Mouse (Mus musculus): Measurements from ENCODE around the gene Ube2l3. TPM values are rescaled to one million over a fixed set of nuclear protein-coding genes. Genes with fewer than 3 reads are reported as not detected.
A peak's percentile ranks its signal among the peaks of the same experiment; 100 is the strongest.

Gene Ube2l3
- polyA plus RNA-seq, 1 experiment from 2014 or later: 149 TPM

DNA sequence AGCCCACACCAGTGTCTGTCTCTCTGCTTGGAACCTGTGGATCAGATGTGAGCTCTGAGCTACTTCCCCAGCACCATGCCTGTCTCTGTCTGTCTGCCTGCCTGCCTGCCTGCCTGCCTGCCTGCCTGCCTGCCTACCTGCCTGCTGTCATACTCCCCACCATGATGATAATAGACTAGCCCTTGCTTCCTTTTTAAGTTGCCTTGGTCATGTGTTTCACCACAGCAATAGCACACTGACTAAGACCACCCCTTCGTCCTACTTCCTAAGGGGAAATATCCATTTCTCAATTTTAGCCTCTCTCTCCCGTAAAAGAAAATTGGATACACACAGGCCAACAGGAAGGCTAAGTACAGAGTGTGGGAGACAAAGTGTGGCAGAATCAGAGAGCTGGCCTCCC is 20.3 kb downstream of the Ube2l3 start:
- no peaks in the 10 kb centered on the region for H3K9me3 ChIP-seq (ENCODE audit: low read length)

DNA sequence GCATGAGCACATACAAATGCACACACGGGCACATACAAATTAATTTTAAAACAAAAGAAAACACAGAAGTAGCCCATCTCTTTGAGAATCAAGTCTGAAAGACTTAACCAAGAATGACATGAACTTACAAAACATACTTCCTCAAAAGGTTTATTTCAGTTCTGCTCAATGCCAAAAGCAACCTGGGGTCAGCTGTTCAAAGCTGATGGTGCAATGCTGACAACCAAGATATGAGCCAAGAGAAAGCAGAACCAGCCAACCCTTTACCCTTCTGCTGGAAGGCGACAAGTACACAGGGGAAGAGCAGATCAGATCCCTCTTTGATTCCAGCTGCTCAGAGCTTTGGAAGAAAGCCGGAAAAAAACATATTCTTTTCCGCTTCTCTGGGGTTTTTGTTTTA is 21.1 kb downstream of the Ube2l3 start:
- ATAC-seq (peak; percentile 78), DNase-seq (peak; percentile 54)
- Histone ChIP-seq H3K36me3 (replicated peaks; ENCODE audit: insufficient read depth, low read length) (peaks cover 9% of the 10 kb centered on the region; the same call in 1 of the 2 replicates), H3K4me3 (ENCODE audit: low read depth, low read length) (no peak overlapping the region), H3K4me2 (ENCODE audit: low read depth, low read length) (no peak overlapping the region), H3K27ac (ENCODE audit: low read depth) (peak overlapping the region; percentile 49), H3K9me3 (ENCODE audit: low read length) (no peaks in the 10 kb centered on the region), H3K9ac (replicated peaks) (no peak overlapping the region), H3K4me1 (ENCODE audit: insufficient read depth) (peaks cover 33% of the 10 kb centered on the region), H3K27me3 (ENCODE audit: insufficient read depth, low read length) (no peaks in the 10 kb centered on the region)
- WGBS (ENCODE audit: insufficient replicate concordance): 48% methylated on average over 4 of the region's 4 CpGs
- TF ChIP-seq EP300 (IDR thresholded peaks at IDR 0.05; ENCODE audit: low read depth): peak; percentile 35; the same call in 1 of the 2 replicates
- no peak for TF ChIP-seq CTCF (IDR thresholded peaks at IDR 0.05; ENCODE audit: low read depth)

More for the DNA sequence above, 20.3 kb downstream of the Ube2l3 start:
- TF ChIP-seq EP300 (IDR thresholded peaks at IDR 0.05; ENCODE audit: low read depth) (no peak), CTCF (IDR thresholded peaks at IDR 0.05; ENCODE audit: low read depth) (no peak)
- H3K4me3 ChIP-seq (ENCODE audit: low read depth, low read length): no peak overlapping the region
- no peak overlapping the region for H3K9ac ChIP-seq (replicated peaks)
- DNase-seq (no peak), ATAC-seq (no peak)
- peak overlapping the region; percentile 49 for H3K27ac ChIP-seq (ENCODE audit: low read depth)
- no peak overlapping the region for H3K4me2 ChIP-seq (ENCODE audit: low read depth, low read length)
- H3K4me1 ChIP-seq (ENCODE audit: insufficient read depth): peaks cover 29% of the 10 kb centered on the region
- no peaks in the 10 kb centered on the region for H3K27me3 ChIP-seq (ENCODE audit: insufficient read depth, low read length)
- peaks cover 11% of the 10 kb centered on the region; the same call in 1 of the 2 replicates for H3K36me3 ChIP-seq (replicated peaks; ENCODE audit: insufficient read depth, low read length)
- 67% methylated on average over 2 of the region's 2 CpGs for WGBS (ENCODE audit: insufficient replicate concordance)

- no peak overlapping the region for H3K4me3 ChIP-seq (ENCODE audit: low read depth, low read length)
- H3K9me3 ChIP-seq (ENCODE audit: low read length): no peaks in the 10 kb centered on the region
- no peak overlapping the region for H3K9ac ChIP-seq (replicated peaks)
- no peaks in the 10 kb centered on the region for H3K27me3 ChIP-seq (ENCODE audit: insufficient read depth, low read length)
- WGBS (ENCODE audit: insufficient replicate concordance): 74% methylated on average over 3 of the region's 3 CpGs
- no peak for TF ChIP-seq CTCF (IDR thresholded peaks at IDR 0.05; ENCODE audit: low read depth)
- TF ChIP-seq EP300 (IDR thresholded peaks at IDR 0.05; ENCODE audit: low read depth): no peak
- H3K4me1 ChIP-seq (ENCODE audit: insufficient read depth): peaks cover 34% of the 10 kb centered on the region
- peaks cover 19% of the 10 kb centered on the region for H3K36me3 ChIP-seq (replicated peaks; ENCODE audit: insufficient read depth, low read length)
- ATAC-seq (no peak), DNase-seq (no peak)
- no peak overlapping the region for H3K27ac ChIP-seq (ENCODE audit: low read depth)
- H3K4me2 ChIP-seq (ENCODE audit: low read depth, low read length): no peak overlapping the region
Observed at GRCm38 (mm10) chr16:17179706-17180105, 22.7 kb downstream of the Ube2l3 start.

GRCm38 (mm10) chr16:17177623-17178170 is 24.8 kb downstream of the Ube2l3 start:
- Histone ChIP-seq H3K4me2 (ENCODE audit: low read depth, low read length) (no peak overlapping the region), H3K9me3 (ENCODE audit: low read length) (no peaks in the 10 kb centered on the region), H3K9ac (replicated peaks) (no peak overlapping the region), H3K27me3 (ENCODE audit: insufficient read depth, low read length) (no peaks in the 10 kb centered on the region), H3K4me1 (ENCODE audit: insufficient read depth) (peaks cover 31% of the 10 kb centered on the region), H3K4me3 (ENCODE audit: low read depth, low read length) (no peak overlapping the region), H3K27ac (ENCODE audit: low read depth) (no peak overlapping the region), H3K36me3 (replicated peaks; ENCODE audit: insufficient read depth, low read length) (peaks cover 33% of the 10 kb centered on the region)
- DNase-seq (no peak), ATAC-seq (no peak)
- TF ChIP-seq CTCF (IDR thresholded peaks at IDR 0.05; ENCODE audit: low read depth) (no peak), EP300 (IDR thresholded peaks at IDR 0.05; ENCODE audit: low read depth) (no peak)
- WGBS (ENCODE audit: insufficient replicate concordance): 90% methylated on average over 1 of the region's 1 CpGs

- Histone ChIP-seq H3K27me3 (ENCODE audit: insufficient read depth, low read length) (no peaks in the 10 kb centered on the region), H3K27ac (ENCODE audit: low read depth) (no peak overlapping the region), H3K4me2 (ENCODE audit: low read depth, low read length) (no peak overlapping the region), H3K9me3 (ENCODE audit: low read length) (no peaks in the 10 kb centered on the region), H3K4me1 (ENCODE audit: insufficient read depth) (peaks cover 15% of the 10 kb centered on the region), H3K4me3 (ENCODE audit: low read depth, low read length) (no peak overlapping the region), H3K36me3 (replicated peaks; ENCODE audit: insufficient read depth, low read length) (peaks cover 46% of the 10 kb centered on the region), H3K9ac (replicated peaks) (no peak overlapping the region)
- TF ChIP-seq EP300 (IDR thresholded peaks at IDR 0.05; ENCODE audit: low read depth): no peak
- TF ChIP-seq CTCF (IDR thresholded peaks at IDR 0.05; ENCODE audit: low read depth): no peak
- WGBS (ENCODE audit: insufficient replicate concordance): 75% methylated on average over 2 of the region's 2 CpGs
- DNase-seq (no peak), ATAC-seq (no peak)
Observed at GRCm38 (mm10) chr16:17175765-17176164, 26.7 kb downstream of the Ube2l3 start.

- H3K27me3 ChIP-seq (ENCODE audit: insufficient read depth, low read length): no peaks in the 10 kb centered on the region
- no peak for DNase-seq
- H3K4me2 ChIP-seq (ENCODE audit: low read depth, low read length): no peak overlapping the region
- no peak for ATAC-seq
- peaks cover 40% of the 10 kb centered on the region for H3K36me3 ChIP-seq (replicated peaks; ENCODE audit: insufficient read depth, low read length)
- H3K9ac ChIP-seq (replicated peaks): no peak overlapping the region
- TF ChIP-seq CTCF (IDR thresholded peaks at IDR 0.05; ENCODE audit: low read depth) (no peak), EP300 (IDR thresholded peaks at IDR 0.05; ENCODE audit: low read depth) (no peak)
- no peaks in the 10 kb centered on the region for H3K4me1 ChIP-seq (ENCODE audit: insufficient read depth)
- H3K9me3 ChIP-seq (ENCODE audit: low read length): no peaks in the 10 kb centered on the region
- WGBS (ENCODE audit: insufficient replicate concordance): 84% methylated on average over 5 of the region's 5 CpGs
- no peak overlapping the region for H3K27ac ChIP-seq (ENCODE audit: low read depth)
- no peak overlapping the region for H3K4me3 ChIP-seq (ENCODE audit: low read depth, low read length)
Observed at GRCm38 (mm10) chr16:17168049-17168448, 34.4 kb downstream of the Ube2l3 start.

Measured in liver, postnatal 0 days (tissue).